Mouse (Mus musculus): Measurements from ENCODE around the gene Tmem147.

The Tmem147 gene

GRCm38 (mm10) chr7:30728739-30729395 is 473 bp downstream of the Tmem147 start:
- DNase-seq (ENCODE audit: inconsistent age in 2 of 2, low spot score in 1 of 2) = no peak

GRCm38 (mm10) chr7:30728214-30728613 is 1.1 kb downstream of the Tmem147 start:
- no peak for DNase-seq (ENCODE audit: inconsistent age in 2 of 2, low spot score in 1 of 2)

- no peak for DNase-seq (ENCODE audit: inconsistent age in 2 of 2, low spot score in 1 of 2)
These were observed 5.9 kb downstream of the Tmem147 start for GRCm38 (mm10) chr7:30723274-30723953.

GRCm38 (mm10) chr7:30721286-30721685 is 8.1 kb downstream of the Tmem147 start:
- no peak for DNase-seq (ENCODE audit: inconsistent age in 2 of 2, low spot score in 1 of 2)

- DNase-seq (ENCODE audit: inconsistent age in 2 of 2, low spot score in 1 of 2) = no peak
These were observed 9.7 kb downstream of the Tmem147 start for GRCm38 (mm10) chr7:30719669-30720068.

GRCm38 (mm10) chr7:30717716-30718046 is 11.7 kb downstream of the Tmem147 start:
- DNase-seq (ENCODE audit: inconsistent age in 2 of 2, low spot score in 1 of 2) = no peak

- peak; percentile 95 to 97 for DNase-seq (ENCODE audit: inconsistent age in 2 of 2, low spot score in 1 of 2)
These were observed 12.2 kb downstream of the Tmem147 start for GRCm38 (mm10) chr7:30717006-30717715.

- DNase-seq (ENCODE audit: inconsistent age in 2 of 2, low spot score in 1 of 2) = no peak
These were observed 17.4 kb downstream of the Tmem147 start, which contains the start of gene Atp4a for GRCm38 (mm10) chr7:30711942-30712341. Gene Atp4a, plus strand, starts transcription at chr7:30712209.

GRCm38 (mm10) chr7:30707441-30707840 is 21.9 kb downstream of the Tmem147 start:
- DNase-seq (ENCODE audit: inconsistent age in 2 of 2, low spot score in 1 of 2) = peak in 1 of 2 experiments; percentile 61

- peak; percentile 89 for DNase-seq (ENCODE audit: inconsistent age in 2 of 2, low spot score in 1 of 2)
These were observed 23.0 kb downstream of the Tmem147 start for GRCm38 (mm10) chr7:30706214-30706882.

- DNase-seq (ENCODE audit: inconsistent age in 2 of 2, low spot score in 1 of 2) = peak; percentile 89 to 94
These were observed 30.8 kb downstream of the Tmem147 start, which contains the start of gene 2200002J24Rik for GRCm38 (mm10) chr7:30698589-30698988. Gene 2200002J24Rik, plus strand, starts transcription at chr7:30698926.

GRCm38 (mm10) chr7:30698101-30698500 is 31.2 kb downstream of the Tmem147 start:
- DNase-seq (ENCODE audit: inconsistent age in 2 of 2, low spot score in 1 of 2) = peak in 1 of 2 experiments; percentile 80

- DNase-seq (ENCODE audit: inconsistent age in 2 of 2, low spot score in 1 of 2) = no peak
These were observed 41.0 kb downstream of the Tmem147 start for GRCm38 (mm10) chr7:30688325-30688724.

- no peak for DNase-seq (ENCODE audit: inconsistent age in 2 of 2, low spot score in 1 of 2)
These were observed 45.9 kb downstream of the Tmem147 start for GRCm38 (mm10) chr7:30683425-30683824.

- peak; percentile 60 to 78 for DNase-seq (ENCODE audit: inconsistent age in 2 of 2, low spot score in 1 of 2)
These were observed 47.4 kb downstream of the Tmem147 start for GRCm38 (mm10) chr7:30681897-30682296.

- peak; percentile 90 to 95 for DNase-seq (ENCODE audit: inconsistent age in 2 of 2, low spot score in 1 of 2)
These were observed 50.9 kb downstream of the Tmem147 start for GRCm38 (mm10) chr7:30678263-30678975.

All from adrenal gland, adult (tissue).